Comparison of ENCODE assay signal across 8 mouse cellular contexts in genomic region chr16:78635257-78635656, GRCm38 (mm10). TPM values are rescaled to one million over a fixed set of nuclear protein-coding genes. Genes with fewer than 3 reads are reported as not detected.
A peak's percentile ranks its signal among the peaks of the same experiment; 100 is the strongest.
DNase-seq lines count a peak whose midpoint lies in the region; ATAC-seq and TF ChIP-seq lines count a peak whose summit lies in the region.

No protein-coding gene starts in this region.

- H3K4me2 ChIP-seq in forebrain, embryonic 11.5 days (ENCODE audit: low read depth, low read length, severe bottlenecking), result no peak overlapping the region
- no peak overlapping the region for H3K4me2 ChIP-seq in hindbrain, embryonic 13.5 days

- no peak for ATAC-seq in G1E (ENCODE audit: extremely low read depth, insufficient number of reproducible peaks, low FRiP score, poor library complexity, severe bottlenecking)
- peak; percentile 79 for ATAC-seq in forebrain, embryonic 11.5 days (replicated peaks; ENCODE audit: low FRiP score)
- ATAC-seq in hindbrain, embryonic 13.5 days (ENCODE audit: low FRiP score), result peak; percentile 78
- peak; percentile 88 for ATAC-seq in megakaryocyte-erythroid progenitor cell, adult 5-6 weeks (replicated peaks; ENCODE audit: low FRiP score, low TSS enrichment, poor library complexity, severe bottlenecking)

- H3K27ac ChIP-seq in forebrain, embryonic 11.5 days (ENCODE audit: low read depth, low read length), result no peak overlapping the region
- H3K27ac ChIP-seq in hindbrain, embryonic 13.5 days, result no peak overlapping the region

- DNase-seq in G1E (ENCODE audit: low spot score), result no peak
- peak; percentile 16 for DNase-seq in brain, embryonic 18.5 days (ENCODE audit: low read depth, low spot score)
- peak; percentile 84 for DNase-seq in forebrain, embryonic 11.5 days (ENCODE audit: low spot score)
- peak; percentile 48 to 73 for DNase-seq in layer of hippocampus, postnatal 14 days (ENCODE audit: low spot score in 2 of 2)
- peak; percentile 73 to 87 for DNase-seq in right cerebral cortex, postnatal 10 days (ENCODE audit: low spot score in 2 of 2)
- peak; percentile 71 for DNase-seq in urinary bladder, postnatal 25 days (ENCODE audit: low spot score)

- no peaks in the 10 kb centered on the region for H3K36me3 ChIP-seq in G1E (replicated peaks)
- H3K36me3 ChIP-seq in forebrain, embryonic 11.5 days (ENCODE audit: control insufficient read depth, insufficient read depth, low read length), result no peaks in the 10 kb centered on the region
- no peaks in the 10 kb centered on the region for H3K36me3 ChIP-seq in hindbrain, embryonic 13.5 days

- no peaks in the 10 kb centered on the region for H3K4me1 ChIP-seq in G1E (ENCODE audit: insufficient read depth, low read depth, low read length)
- H3K4me1 ChIP-seq in forebrain, embryonic 11.5 days (replicated peaks; ENCODE audit: control insufficient read depth, insufficient read depth, low read length), result no peaks in the 10 kb centered on the region
- H3K4me1 ChIP-seq in hindbrain, embryonic 13.5 days (replicated peaks), result no peaks in the 10 kb centered on the region

- WGBS in forebrain, embryonic 11.5 days, result 24% methylated on average over 8 of the region's 8 CpGs
- 23% methylated on average over 8 of the region's 8 CpGs for WGBS in hindbrain, embryonic 13.5 days

- H3K27me3 ChIP-seq in G1E (ENCODE audit: insufficient read depth, low read length), result no peaks in the 10 kb centered on the region
- no peaks in the 10 kb centered on the region for H3K27me3 ChIP-seq in forebrain, embryonic 11.5 days (ENCODE audit: control insufficient read depth, insufficient read depth, low read length)
- no peaks in the 10 kb centered on the region for H3K27me3 ChIP-seq in hindbrain, embryonic 13.5 days

- no peak overlapping the region for H3K4me3 ChIP-seq in G1E (ENCODE audit: low read depth, low read length)
- no peak overlapping the region for H3K4me3 ChIP-seq in forebrain, embryonic 11.5 days (ENCODE audit: low read depth, low read length)
- no peak overlapping the region for H3K4me3 ChIP-seq in hindbrain, embryonic 13.5 days

- H3K9me3 ChIP-seq in G1E (replicated peaks), result peaks cover 42% of the 10 kb centered on the region
- H3K9me3 ChIP-seq in forebrain, embryonic 11.5 days (ENCODE audit: control insufficient read depth, low read length), result no peaks in the 10 kb centered on the region
- no peaks in the 10 kb centered on the region for H3K9me3 ChIP-seq in hindbrain, embryonic 13.5 days

- 0 out of 2 replicates have a peak, but pooled peaks have one; percentile 9 for TF ChIP-seq CTCF in G1E (IDR thresholded peaks at IDR 0.05; ENCODE audit: low read depth, low read length)

- no peak overlapping the region for H3K9ac ChIP-seq in forebrain, embryonic 11.5 days (ENCODE audit: low read length)
- H3K9ac ChIP-seq in hindbrain, embryonic 13.5 days, result no peak overlapping the region

RNA-seq across cellular contexts. Expression of gene D16Ertd472e, which starts 58.7 kb away (rescaled TPM):
- not detected in 2 replicates for total RNA-seq in G1E (2014; fragmentation: Nextera tagmentation)
- not detected in 2 replicates for total RNA-seq in G1E (2017)
- polyA plus RNA-seq in G1E (2012), result not detected in 2 replicates
- 15.7 and 21.4 TPM in 2 replicates for polyA plus RNA-seq in forebrain, embryonic 11.5 days (2014; fragmentation: Nextera tagmentation; extraction: Ambion mirVana)
- polyA plus RNA-seq in hindbrain, embryonic 13.5 days (2015; fragmentation: Nextera tagmentation; extraction: Ambion mirVana), result 8.0 and 9.6 TPM in 2 replicates
- 10 to 100 TPM in 1 of 2 experiments, 1 to 10 TPM in 1; 9.5 to 10.9 TPM for total RNA-seq in layer of hippocampus, postnatal 14 days (2021)
- 20.5 and 21.0 TPM in 2 replicates for total RNA-seq in megakaryocyte-erythroid progenitor cell, adult 5-6 weeks (2014; fragmentation: Nextera tagmentation)
- 33.5 and 33.6 TPM in 2 replicates for total RNA-seq in megakaryocyte-erythroid progenitor cell, adult 5-6 weeks (2017)

Comparison
In these comparisons a context has a peak if more than half of its experiments do, and no peak if none do; other contexts are left out.
1. RNA of gene D16Ertd472e, which starts 58.7 kb away (total RNA-seq): 20.5 to 33.6 TPM in megakaryocyte-erythroid progenitor cell, adult 5-6 weeks and 9.5 to 10.9 TPM in layer of hippocampus, postnatal 14 days; not detected in G1E; every median in the first group is over 10 times any median in the second.